Mouse (Mus musculus) midbrain, embryonic 10.5 days (tissue): Measurements from ENCODE around the gene Crybg3. TPM values are rescaled to one million over a fixed set of nuclear protein-coding genes. Genes with fewer than 3 reads are reported as not detected.

Experiments used
- DNase-seq: peaks from one replicate; pipeline ENCODE4 v3.0.0-alpha.2; 2017; ENCODE audit warnings: low spot score
- H3K27ac ChIP-seq: fragments of 300-500 bp; sonication (generic); replicated peaks from 2 replicates; pipeline ENCODE4 v1.5.1; 2016; ENCODE audit warnings: mild to moderate bottlenecking
- H3K27me3 ChIP-seq: fragments of 300-500 bp; sonication (generic); 2 replicates; pipeline ENCODE4 v1.6.1; 2016; ENCODE audit warnings: low read depth, mild to moderate bottlenecking; ENCODE audit not compliant: poor library complexity, severe bottlenecking
- H3K36me3 ChIP-seq: fragments of 300-500 bp; sonication (generic); 2 replicates; pipeline ENCODE4 v1.6.1; 2016; ENCODE audit warnings: mild to moderate bottlenecking, moderate library complexity
- H3K4me1 ChIP-seq: fragments of 300-500 bp; sonication (generic); 2 replicates; pipeline ENCODE4 v1.6.1; 2016
- H3K4me3 ChIP-seq: fragments of 300-500 bp; sonication (generic); 2 replicates; pipeline ENCODE4 v1.5.1; 2016; ENCODE audit warnings: mild to moderate bottlenecking, moderate library complexity
- H3K9me3 ChIP-seq: fragments of 300-500 bp; sonication (generic); replicated peaks from 2 replicates; pipeline ENCODE4 v1.6.1; 2016; ENCODE audit warnings: mild to moderate bottlenecking
- WGBS: fragments of 180-500 bp; shearing (Covaris S2); methylation state at CpG from one replicate; pipeline ENCODE4 v1.1.7; 2016; 5-methylcytosine and 5-hydroxymethylcytosine counted together
- polyA plus RNA-seq: library from polyadenylated mRNA; unstranded; fragments of >200 nt; fragmentation: Nextera tagmentation; extraction: Ambion mirVana; gene quantifications from 2 replicates; pipeline ENCODE4 v1.2.1, GENCODE M21; 2016

The Crybg3 gene
- polyA plus RNA-seq, 1 experiment from 2014 or later = 5.2 TPM

DNA sequence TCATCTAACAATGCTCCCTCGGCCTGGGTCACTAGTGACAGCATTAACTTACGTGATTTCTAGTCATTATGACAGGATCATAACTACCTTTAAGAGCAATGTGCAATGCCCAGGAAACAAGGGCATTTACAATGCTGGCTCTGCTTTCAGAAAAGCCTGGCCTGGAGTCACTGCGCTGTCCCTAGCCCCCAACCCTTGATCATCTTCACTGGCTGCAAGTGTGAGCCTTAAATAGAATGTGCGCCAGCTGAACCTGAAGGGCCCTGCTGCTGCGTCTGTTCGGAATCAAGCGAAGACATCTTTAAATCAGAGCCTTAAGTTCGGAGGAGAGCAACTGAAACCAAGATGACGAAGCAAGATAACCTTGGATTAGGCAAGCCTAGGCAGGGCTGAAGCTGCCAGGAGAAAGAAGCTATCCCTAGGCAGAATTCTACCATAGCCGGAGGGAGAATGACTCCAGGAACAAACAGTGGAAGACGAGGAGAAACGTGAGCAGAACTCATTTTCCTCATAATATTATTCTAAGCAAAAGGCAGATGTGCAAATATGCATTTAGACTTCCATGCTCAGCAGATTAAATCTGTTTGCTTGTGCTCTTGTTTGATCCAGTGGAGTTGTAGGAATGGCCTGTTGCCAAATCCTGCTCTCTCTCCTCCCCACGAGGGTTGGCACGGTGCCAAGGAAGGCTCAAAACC, 52.7 kb downstream of the Crybg3 start:
- 89% methylated on average over 14 of the region's 14 CpGs for WGBS
- Histone ChIP-seq H3K36me3 (no peaks in the 10 kb centered on the region), H3K4me3 (no peak overlapping the region), H3K4me1 (peaks cover 19% of the 10 kb centered on the region), H3K27me3 (no peaks in the 10 kb centered on the region), H3K9me3 (no peaks in the 10 kb centered on the region), H3K27ac (no peak overlapping the region)
- no peak for DNase-seq

DNA sequence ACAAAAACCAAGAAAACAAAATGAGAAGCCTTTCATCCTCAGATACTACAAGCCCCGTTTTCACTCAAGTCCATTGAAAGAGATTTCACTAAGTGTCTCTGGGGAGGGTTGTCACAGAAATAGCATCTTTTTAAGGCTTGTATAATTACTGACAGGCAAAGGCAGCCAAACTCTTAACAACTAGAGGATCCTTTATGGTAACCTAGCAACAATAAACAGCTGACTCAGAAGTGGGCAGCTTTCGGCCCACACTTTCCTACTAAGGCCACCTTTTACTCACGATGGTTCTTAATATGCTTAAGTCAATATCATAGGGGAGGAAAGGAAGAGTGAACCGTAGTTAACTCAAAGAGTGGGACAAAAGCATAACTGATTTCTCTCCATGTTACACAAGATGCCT, 53.3 kb downstream of the Crybg3 start:
- no peak overlapping the region for H3K4me3 ChIP-seq
- no peaks in the 10 kb centered on the region for H3K9me3 ChIP-seq
- DNase-seq = no peak
- H3K36me3 ChIP-seq = no peaks in the 10 kb centered on the region
- WGBS = 68% methylated on average over 4 of the region's 4 CpGs
- no peak overlapping the region for H3K27ac ChIP-seq
- H3K4me1 ChIP-seq = peaks cover 16% of the 10 kb centered on the region
- no peaks in the 10 kb centered on the region for H3K27me3 ChIP-seq

DNA sequence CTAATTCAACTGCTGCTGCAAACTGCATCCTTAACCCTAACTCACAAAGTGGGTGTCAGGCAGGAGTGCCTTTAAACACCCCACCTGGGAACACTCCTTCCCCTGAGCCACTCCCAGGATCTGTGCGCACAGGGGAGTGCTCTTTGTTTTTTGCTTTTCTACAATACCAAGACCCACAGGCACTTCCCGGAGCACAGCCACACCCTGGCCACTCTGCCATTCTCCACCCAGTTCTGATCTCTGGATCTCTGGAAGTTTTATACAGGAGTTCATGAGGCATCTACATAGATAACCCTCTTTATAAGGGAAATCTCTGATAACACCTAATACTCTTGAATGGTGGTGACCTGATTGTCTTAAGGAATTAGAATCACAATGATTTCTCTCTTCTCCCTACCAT, 55.4 kb downstream of the Crybg3 start:
- H3K4me1 ChIP-seq = peaks cover 16% of the 10 kb centered on the region
- WGBS = 79% methylated on average over 2 of the region's 2 CpGs
- no peak overlapping the region for H3K4me3 ChIP-seq
- no peaks in the 10 kb centered on the region for H3K9me3 ChIP-seq
- no peak overlapping the region for H3K27ac ChIP-seq
- no peak for DNase-seq
- no peaks in the 10 kb centered on the region for H3K27me3 ChIP-seq
- no peaks in the 10 kb centered on the region for H3K36me3 ChIP-seq

DNA sequence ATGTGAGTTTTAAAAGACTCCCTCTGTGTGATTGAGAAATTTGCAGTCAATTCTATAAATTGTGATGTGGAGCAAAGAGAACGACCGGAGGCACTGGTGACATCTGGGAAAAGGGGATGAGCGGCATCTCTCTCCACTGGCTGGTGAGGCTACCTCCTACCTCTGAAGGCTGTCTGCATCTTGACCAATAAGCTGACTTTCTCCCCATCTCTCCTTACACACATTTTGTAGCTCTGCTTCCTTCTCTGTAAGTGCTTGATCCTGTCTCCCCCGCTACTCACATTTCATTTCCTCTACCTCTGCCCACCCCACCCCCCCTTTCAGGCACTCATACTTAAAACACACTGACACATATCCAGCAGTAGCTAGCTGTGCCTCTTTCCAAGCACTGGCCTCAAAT, 59.4 kb downstream of the Crybg3 start:
- H3K36me3 ChIP-seq = 0 out of 2 replicates have a peak, but pooled peaks cover 1% of the 10 kb centered on the region
- peaks cover 7% of the 10 kb centered on the region; the same call in 1 of the 2 replicates for H3K4me1 ChIP-seq
- WGBS = 80% methylated on average over 4 of the region's 4 CpGs
- H3K9me3 ChIP-seq = no peaks in the 10 kb centered on the region
- H3K27me3 ChIP-seq = no peaks in the 10 kb centered on the region
- DNase-seq = no peak
- H3K27ac ChIP-seq = no peak overlapping the region
- H3K4me3 ChIP-seq = no peak overlapping the region

DNA sequence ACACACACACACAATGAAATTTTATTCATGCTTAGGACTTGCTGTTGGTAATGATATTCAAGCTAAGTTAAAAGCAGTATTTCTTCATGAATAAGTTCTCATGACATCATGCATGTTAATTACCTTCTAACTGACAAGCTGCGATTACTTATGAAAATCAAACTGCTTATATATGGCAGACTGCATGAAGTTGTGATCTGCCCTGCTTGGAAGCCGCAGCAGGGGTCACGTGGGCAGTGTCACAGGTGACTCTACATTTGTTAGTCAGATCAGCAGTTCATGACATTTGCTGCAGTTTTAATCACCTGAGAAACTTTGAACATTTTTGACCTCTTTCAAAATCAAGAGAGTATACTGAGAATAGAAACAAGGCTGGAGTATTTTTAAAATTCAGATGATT, 59.8 kb downstream of the Crybg3 start:
- no peak for DNase-seq
- no peak overlapping the region for H3K27ac ChIP-seq
- H3K4me3 ChIP-seq = no peak overlapping the region
- H3K9me3 ChIP-seq = no peaks in the 10 kb centered on the region
- H3K4me1 ChIP-seq = peaks cover 7% of the 10 kb centered on the region; the same call in 1 of the 2 replicates
- H3K36me3 ChIP-seq = 0 out of 2 replicates have a peak, but pooled peaks cover 4% of the 10 kb centered on the region
- H3K27me3 ChIP-seq = no peaks in the 10 kb centered on the region
- 93% methylated on average over 3 of the region's 3 CpGs for WGBS

DNA sequence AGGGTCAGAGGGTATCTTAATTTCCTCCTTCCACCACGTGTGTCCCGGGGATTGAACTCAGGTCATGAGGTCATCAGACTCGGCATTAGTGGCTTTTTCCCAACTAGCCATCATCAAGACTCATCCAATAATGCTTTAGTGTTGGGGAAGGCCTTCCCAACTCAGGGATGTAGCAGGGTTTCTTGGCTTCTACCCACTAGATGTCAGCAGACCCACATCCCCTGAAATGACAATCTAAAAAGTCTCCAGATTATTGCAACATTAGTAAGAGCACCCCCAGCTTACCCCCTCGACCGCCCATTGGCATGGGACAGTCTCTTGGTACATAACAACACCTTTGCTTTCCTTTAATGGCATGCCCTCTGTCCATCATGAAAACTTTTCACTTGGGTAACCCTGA, 65.1 kb downstream of the Crybg3 start:
- Histone ChIP-seq H3K4me3 (no peak overlapping the region), H3K9me3 (no peaks in the 10 kb centered on the region), H3K4me1 (no peaks in the 10 kb centered on the region), H3K36me3 (0 out of 2 replicates have a peak, but pooled peaks cover 4% of the 10 kb centered on the region), H3K27ac (no peak overlapping the region), H3K27me3 (no peaks in the 10 kb centered on the region)
- 90% methylated on average over 5 of the region's 5 CpGs for WGBS
- no peak for DNase-seq

DNA sequence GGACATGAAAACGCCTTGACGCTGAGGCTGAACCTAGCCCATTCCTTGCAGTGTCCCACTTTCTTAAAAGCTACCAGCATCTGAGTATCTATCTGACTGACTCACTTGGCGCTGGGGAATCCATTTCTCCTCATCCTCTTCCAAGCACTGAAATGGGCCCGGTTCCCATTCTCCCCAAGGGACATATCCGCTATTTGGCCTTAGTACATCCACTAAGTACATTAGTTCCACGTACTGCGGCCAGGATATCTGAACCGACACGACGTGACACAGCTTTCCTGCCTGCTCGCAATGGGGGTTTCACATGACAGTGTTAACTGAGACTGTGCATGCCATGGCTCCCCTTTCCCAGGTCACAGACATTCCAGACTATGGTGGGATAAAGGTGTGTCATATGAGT, 66.4 kb downstream of the Crybg3 start:
- DNase-seq = no peak
- Histone ChIP-seq H3K4me3 (no peak overlapping the region), H3K27ac (no peak overlapping the region), H3K4me1 (no peaks in the 10 kb centered on the region), H3K36me3 (peaks cover 15% of the 10 kb centered on the region), H3K9me3 (peaks cover 4% of the 10 kb centered on the region; the same call in 1 of the 2 replicates), H3K27me3 (no peaks in the 10 kb centered on the region)
- WGBS = 94% methylated on average over 11 of the region's 11 CpGs

DNA sequence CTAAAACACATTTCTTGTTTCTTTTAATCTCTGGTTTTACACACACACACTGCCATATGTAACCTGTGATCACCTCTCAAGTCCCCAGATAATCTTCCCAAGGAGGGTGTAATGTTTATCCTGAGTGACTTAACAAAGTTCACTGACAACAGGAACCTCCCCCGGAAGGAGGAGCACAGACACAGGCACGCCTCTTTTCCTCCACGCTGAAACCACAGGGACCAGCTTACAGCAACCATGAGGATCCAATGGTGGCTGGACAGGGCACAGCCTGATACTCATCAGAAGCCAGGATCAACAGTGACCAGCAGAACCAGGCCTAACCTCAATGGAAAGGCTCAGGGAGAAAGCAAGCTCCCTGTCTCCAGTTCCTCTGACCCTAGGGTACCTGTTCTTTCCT, 68.2 kb downstream of the Crybg3 start:
- WGBS = 39% methylated on average over 3 of the region's 3 CpGs
- H3K36me3 ChIP-seq = peaks cover 16% of the 10 kb centered on the region
- H3K4me3 ChIP-seq = no peak overlapping the region
- H3K27me3 ChIP-seq = no peaks in the 10 kb centered on the region
- DNase-seq = no peak
- no peak overlapping the region for H3K27ac ChIP-seq
- no peaks in the 10 kb centered on the region for H3K4me1 ChIP-seq
- peaks cover 4% of the 10 kb centered on the region; the same call in 1 of the 2 replicates for H3K9me3 ChIP-seq

DNA sequence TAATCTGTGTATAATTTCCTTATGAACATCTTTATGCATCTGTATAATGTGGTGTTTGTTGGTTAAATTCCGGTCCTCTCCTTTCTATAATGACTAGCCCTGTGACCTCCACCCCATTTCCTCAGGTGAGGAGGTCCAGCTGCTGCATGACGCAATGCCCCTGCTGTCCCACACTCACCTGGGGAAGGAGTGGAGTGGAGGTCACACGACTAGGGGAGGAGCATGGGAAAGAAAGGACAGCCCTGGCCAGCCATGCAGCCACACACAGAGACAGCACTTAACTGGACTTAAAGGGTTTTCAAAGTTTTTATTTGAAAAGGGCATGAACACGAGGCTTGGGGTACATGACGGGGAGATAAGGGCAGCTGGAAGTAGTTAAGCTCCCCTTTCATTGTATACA, 69.5 kb downstream of the Crybg3 start:
- Histone ChIP-seq H3K4me1 (no peaks in the 10 kb centered on the region), H3K36me3 (peaks cover 13% of the 10 kb centered on the region), H3K27ac (no peak overlapping the region), H3K27me3 (no peaks in the 10 kb centered on the region), H3K9me3 (peaks cover 4% of the 10 kb centered on the region; the same call in 1 of the 2 replicates), H3K4me3 (no peak overlapping the region)
- WGBS = 83% methylated on average over 5 of the region's 5 CpGs
- no peak for DNase-seq

DNA sequence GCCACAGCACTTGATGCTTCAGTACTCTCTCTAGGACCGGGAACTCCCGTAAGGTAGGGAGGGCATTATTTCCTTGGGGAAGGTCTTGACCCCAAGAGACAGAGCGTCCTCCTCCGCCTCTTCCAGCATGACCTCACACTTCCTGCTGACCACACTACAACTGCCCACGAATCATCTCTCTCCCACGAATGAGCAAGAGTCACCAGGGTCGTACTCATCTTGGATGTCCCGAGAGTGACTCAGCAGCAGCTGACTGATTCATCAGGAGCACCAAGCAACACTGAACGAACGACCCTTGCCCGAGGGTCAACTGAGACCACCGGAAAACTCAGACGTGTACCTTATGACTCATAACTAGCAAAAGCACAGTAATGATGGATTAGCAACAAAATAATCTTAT, 71.2 kb downstream of the Crybg3 start:
- Histone ChIP-seq H3K4me1 (no peaks in the 10 kb centered on the region), H3K36me3 (peaks cover 11% of the 10 kb centered on the region), H3K9me3 (peaks cover 4% of the 10 kb centered on the region; the same call in 1 of the 2 replicates), H3K27ac (no peak overlapping the region), H3K4me3 (no peak overlapping the region), H3K27me3 (no peaks in the 10 kb centered on the region)
- DNase-seq = no peak
- 91% methylated on average over 13 of the region's 13 CpGs for WGBS

DNA sequence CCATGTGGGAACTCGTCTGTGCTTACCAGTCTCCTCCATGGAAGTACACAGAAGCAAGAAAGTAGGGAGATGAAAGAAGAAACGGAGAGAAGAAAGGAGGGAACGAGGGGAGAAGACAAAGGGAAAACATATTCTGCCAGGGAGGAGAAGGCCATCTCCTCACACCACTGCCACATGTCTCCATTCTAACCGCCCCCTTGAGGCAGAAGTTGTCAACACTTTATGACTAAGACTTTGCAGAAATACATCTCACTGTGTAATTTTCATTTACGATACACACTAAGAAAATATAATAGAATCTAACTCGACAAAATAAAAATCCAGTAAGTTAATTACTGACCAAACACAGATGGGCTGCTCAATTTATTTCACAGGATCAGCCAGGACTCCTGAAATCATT, 73.8 kb downstream of the Crybg3 start:
- Histone ChIP-seq H3K9me3 (peaks cover 4% of the 10 kb centered on the region; the same call in 1 of the 2 replicates), H3K36me3 (peaks cover 11% of the 10 kb centered on the region), H3K4me3 (no peak overlapping the region), H3K27ac (no peak overlapping the region), H3K4me1 (no peaks in the 10 kb centered on the region), H3K27me3 (no peaks in the 10 kb centered on the region)
- DNase-seq = no peak
- 86% methylated on average over 6 of the region's 6 CpGs for WGBS

DNA sequence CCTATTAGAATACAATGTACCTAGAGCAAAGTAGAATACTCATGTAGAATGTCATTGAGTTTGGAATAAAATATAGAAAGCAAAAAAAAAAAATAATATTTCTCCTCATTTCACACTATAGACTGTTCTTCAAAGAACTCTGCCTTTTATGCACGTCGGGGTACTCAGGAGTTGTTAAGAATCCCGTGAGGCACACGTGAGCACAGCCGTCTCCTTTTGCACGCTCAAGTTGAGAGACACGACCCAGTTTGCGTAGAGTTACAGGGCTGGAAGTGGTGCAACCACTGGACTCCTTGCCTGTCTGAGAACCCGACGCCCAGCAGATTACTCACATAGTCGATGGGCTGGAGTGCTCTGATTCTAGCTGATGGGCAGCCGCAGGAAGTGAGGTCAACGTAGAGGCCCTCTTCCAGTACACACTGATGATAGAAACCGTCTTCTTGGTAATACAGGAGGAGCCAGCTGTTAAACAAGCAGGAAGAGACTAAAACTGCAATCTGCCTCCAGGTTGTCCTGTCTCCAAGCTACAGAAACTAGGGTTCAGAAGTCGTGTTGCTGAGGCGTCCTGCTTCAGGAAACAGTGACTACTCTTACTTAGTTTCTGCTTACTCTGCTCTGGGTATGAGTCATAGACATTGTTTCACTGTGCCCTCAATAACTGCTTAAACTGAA, 78.9 kb downstream of the Crybg3 start:
- 92% methylated on average over 16 of the region's 16 CpGs for WGBS
- H3K36me3 ChIP-seq = no peaks in the 10 kb centered on the region
- DNase-seq = no peak
- H3K27ac ChIP-seq = no peak overlapping the region
- no peaks in the 10 kb centered on the region for H3K4me1 ChIP-seq
- H3K9me3 ChIP-seq = no peaks in the 10 kb centered on the region
- no peak overlapping the region for H3K4me3 ChIP-seq
- H3K27me3 ChIP-seq = no peaks in the 10 kb centered on the region
